Mouse (Mus musculus) lung, postnatal 25 days (tissue): Measurements from ENCODE around the gene B9d2.
"Not testable (repeated sequence)": the region's sequence is repeated elsewhere in the genome, so short reads cannot be mapped to it uniquely, and the experiment has no call there.

Source experiments
- DNase-seq: peaks from one replicate; pipeline ENCODE4 v3.0.0; 2022; ENCODE audit warnings: low spot score

B9d2 gene

DNA sequence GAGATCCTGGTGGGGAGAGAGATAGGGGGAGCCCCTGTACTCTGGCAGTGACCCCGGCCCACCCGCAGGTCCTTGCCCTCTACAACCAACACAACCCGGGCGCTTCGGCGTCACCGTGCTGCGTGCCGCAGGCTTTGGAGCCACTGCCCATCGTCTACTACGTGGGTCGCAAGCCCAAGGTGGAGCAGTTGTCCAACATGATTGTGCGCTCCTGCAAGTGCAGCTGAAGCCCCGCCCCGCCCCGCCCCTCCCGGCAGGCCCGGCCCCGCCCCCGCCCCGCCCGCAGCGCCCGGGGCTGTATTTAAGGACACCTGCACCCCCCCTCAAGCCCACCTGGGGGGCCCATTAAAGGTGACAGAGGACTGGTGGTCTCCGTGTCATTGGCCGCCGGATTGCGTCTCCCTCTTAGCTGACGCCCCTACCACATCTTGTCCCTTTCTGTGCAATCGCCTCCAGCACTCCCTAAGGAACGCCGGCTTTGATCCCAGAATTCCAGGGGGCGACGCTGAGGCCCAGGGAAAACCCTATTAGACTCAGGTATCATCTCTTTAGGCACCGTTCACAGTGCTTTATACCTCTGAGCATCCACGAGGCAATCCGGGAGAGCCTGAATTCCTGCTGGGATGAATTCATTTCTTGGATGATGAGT, 24.3 kb downstream of the B9d2 start:
- DNase-seq = no peak

DNA sequence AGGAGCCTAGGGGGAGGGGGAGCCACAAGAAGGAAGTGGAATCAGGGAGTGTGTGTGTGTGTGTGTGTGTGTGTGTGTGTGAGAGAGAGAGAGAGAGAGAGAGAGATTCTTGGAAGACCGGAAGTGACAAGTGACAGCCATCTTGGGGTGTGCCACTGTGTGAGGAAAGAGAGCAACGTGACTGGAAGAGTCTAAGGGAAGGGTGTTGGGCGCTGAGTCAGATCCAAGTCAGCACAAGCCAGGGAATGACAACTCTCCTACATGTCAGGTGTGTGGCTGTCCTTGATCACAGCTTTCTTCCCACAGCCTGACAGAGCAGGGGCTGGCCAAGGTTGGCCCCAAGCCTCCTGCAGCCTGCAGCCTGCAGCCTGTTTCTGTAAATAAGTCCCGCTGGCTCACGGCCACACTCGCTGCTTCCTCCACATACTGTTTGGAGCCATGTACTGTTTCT, 25.2 kb downstream of the B9d2 start:
- peak; percentile 66 for DNase-seq

DNA sequence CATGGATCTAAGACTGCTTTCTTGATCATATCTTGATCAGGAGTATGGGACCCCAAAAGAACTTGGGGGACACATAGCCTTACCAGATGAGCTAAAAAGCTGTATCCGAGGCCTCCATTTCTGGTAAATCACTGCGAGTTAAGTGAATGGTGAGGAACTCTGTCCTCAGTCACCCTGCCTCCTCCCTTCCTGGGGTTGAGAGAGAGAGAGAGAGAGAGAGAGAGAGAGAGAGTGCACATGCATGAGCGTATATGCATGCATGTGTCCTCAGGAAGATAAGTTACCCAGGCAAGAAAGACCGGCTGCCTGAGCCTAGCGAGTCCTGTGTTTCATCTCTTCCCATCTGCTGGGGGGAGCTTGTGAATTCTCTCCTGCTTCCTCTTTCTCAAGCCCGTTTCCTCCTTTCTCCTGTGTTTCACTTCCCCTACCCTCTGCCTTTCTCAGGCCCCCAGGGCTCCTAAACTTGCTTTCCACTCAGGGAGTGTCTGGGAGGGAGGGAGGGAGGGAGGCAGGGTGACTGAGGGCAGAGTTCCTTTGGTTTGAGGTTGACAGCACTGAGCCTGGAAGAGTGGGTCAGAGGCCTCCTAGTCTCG, 26.1 kb downstream of the B9d2 start:
- peak; percentile 49 for DNase-seq

DNA sequence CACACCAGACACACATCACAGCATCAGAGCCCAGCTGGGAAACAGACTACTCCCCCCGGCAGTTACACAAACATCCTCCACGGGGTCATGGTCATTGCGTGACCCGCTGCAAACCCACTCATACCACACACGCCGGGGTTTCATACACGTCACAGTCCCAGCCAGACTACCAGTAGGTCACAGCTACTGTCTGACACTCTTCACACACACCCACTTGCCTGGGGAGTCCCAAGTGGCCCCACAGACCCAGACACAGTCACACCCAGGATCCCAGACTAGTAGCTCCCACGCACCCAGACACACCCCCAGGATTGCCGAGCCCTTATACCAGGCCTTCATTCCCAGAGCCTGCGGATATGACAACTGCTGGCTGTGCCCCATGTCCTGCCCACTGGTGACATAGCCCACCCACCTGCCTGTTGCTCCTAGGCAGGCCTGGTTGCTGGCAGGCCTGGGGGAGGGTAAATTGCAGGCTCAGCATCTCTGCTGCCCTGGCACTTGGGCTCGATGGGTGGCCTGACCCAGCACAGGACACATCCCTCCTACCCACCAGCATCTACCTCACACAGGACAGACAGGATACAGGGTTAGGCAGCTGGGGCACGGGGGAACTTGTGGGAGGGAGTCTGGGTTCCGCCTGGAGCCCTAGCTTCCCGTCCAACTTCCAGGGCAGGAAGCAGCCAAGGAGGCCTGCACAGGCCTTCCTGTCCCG, 27.2 kb downstream of the B9d2 start:
- peak; percentile 72 for DNase-seq

GRCm38 (mm10) chr7:25709961-25710360, 29.4 kb downstream of the B9d2 start:
- DNase-seq = peak; percentile 43

GRCm38 (mm10) chr7:25710519-25711130, 30.0 kb downstream of the B9d2 start:
- DNase-seq = no peak

DNA sequence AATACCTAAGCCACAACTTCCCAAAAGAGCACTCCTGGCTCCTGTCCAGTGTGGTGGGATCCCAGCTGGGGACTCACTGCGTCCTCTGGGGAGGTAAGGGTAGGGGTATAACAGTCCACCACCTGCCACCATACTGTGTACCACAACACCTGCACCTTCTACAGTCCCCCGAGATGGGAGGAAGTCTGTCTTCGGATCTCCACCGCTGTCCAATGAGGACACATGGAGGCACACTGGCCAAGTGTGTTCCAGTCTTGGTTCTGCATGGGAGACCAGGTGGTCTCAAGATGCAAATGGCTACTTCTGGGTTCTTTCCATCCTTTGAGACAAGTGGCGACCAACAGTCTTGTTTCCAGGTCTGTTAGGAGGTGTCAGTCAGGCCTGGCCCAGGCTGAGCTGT, 30.6 kb downstream of the B9d2 start:
- DNase-seq = no peak

DNA sequence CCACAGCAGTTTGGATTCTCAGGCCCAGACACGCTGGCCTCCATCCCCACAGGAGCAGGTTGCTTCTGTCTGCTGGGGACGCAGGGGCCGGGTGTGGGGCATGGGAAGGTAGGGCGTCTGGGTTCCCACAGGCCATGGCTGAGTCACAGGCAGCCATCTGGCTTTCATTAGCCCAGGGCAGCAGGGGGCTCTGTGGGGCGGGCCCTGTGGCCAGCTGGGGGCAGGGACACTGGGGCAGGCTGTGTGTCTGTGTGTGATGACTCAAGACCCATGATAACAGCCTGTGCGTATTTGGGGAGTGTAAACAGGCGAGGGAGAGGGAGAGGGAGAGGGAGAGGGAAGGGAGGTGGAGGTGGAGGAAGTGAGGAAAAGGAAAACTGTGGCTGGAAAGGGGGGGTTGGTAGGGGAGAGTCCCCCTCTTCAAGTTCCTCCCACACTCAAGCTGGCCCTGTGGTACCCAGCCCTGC, 31.2 kb downstream of the B9d2 start:
- no peak for DNase-seq

DNA sequence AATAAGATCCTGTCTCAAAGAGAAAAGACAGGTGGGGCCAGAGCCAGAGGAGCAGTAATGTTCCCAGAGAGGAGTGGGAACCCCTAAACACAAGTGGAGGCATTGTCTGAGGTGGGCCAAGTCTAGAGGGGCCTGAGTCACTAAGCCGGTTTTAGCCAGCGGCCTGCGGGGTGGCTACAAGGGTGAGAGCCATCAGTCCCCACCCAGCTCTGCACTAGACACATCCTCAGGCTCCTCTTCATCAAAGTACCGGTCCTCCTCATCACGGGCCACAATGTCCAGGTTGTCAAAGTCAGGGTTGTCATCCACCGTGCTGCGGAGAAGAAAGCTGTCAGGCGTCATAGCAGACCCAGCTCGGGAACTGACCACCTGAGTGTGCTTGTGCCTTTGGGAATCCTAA, 32.2 kb downstream of the B9d2 start:
- DNase-seq = no peak

DNA sequence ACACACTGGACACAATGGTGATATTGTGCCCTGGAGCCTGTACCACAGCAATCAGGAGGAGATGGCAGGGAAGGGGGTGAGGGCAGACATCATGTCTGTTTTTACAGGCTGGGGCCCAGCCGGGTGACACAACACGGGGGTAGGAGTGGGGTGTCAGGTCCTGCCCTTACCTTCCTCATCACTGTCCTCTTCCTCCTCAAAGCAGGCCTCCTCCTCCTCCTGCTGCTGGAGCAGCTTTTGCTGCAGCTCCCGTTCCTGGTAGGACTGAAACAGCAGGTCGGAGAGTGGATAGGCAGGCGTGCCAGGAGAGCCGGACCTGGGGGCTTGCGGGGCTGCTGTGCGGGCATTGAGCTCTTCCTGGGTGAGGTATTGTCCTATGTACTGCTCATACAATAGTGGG, 34.0 kb downstream of the B9d2 start:
- no peak for DNase-seq

GRCm38 (mm10) chr7:25715731-25716271, 35.2 kb downstream of the B9d2 start:
- no peak for DNase-seq

GRCm38 (mm10) chr7:25717478-25717877, 36.9 kb downstream of the B9d2 start:
- no peak for DNase-seq

DNA sequence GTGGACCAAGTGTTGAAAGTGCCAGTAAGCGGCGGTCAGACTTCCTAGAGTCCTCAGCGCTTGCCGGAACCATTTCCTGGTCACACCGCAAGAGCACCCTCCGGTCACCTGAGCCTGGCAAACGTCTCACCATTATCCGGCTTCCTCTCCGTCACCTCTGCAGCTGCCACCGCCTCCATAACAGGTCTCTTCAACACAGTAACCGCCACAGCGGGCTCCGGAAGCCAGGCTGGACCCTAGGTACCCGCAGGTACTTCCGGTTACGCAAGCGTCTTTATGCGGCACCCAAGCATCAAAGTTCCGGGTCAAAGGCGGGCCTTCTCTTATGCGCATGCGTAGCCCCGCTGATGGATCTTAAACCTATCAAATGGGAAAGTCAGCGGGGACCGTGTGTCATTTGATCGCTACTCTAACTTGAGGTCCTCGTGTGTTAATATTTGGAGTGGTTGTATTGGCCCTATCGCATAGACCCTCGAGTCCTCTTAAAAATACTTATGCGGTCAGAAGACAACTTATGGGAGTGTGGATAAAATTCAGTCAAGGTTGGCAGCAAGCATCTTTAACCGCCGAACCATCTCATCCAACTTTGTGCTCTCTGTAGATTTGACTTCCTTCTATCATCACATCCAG, 38.3 kb downstream of the B9d2 start, which contains the start of gene Ccdc97:
Ccdc97 (minus strand) TSS at position 301 of the 630 bp plus-strand sequence.
- peak; percentile 95 for DNase-seq

GRCm38 (mm10) chr7:25719761-25720610, 39.4 kb downstream of the B9d2 start:
- DNase-seq = peak; percentile 76

DNA sequence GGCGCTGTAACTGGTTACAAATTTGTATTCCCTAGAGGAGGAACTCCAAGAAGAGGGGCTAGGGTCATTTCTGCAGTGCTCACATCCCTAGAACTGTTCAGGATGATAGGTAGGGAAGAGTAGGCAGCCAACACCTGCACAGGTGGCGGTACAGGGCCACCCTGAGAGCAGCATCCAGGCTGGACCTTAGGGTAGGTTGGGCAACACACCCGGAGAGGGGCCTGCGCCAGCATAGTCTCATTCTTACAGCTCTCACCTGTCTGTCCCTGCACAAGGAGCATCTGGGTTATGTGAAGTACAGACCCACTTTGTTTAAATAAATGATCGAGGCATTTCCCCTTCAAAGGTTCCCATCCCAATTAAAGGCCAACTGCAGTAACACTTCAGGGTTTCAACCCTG, 40.2 kb downstream of the B9d2 start:
- DNase-seq = no peak

DNA sequence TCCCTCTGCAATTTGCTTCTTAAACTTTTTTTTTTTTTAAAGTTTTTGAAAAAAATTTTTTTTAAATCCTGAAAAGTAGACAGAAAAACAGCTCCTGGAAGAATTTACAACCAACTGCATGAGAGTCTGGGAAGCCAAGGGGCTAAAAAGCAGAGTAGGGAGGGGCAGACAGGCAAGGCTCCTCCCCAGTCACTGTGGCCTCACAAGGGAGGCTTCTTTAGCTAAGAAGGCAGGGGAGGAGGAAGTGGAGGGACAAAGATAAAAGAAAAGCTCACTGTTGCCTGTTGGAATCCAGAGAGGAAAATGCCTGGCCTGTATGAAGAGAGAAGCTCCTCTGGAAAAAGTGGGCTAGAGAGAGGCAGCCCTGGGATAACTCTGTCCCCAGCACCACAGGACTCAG, 41.2 kb downstream of the B9d2 start:
- DNase-seq = not testable (repeated sequence)

GRCm38 (mm10) chr7:25725886-25726285, 45.3 kb downstream of the B9d2 start:
- DNase-seq = no peak

DNA sequence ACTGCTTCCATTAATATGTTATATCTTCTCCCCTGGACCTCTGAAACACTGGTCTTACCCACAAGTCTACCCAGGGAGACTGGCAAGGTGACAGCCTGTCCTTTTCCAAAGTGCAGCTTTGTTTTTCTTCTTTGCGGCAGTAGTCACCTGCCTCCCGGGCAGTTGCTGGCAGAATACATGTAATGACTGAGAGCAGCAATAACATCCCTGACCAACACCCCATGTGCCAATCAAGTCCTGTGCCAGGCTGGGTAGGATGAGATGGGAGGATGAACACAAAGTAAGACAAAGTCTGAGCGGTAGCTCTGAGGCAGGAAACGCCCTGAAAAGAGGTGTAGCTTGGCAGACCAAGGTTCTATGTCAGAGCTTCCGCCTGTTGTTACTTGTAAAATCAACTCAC, 47.2 kb downstream of the B9d2 start:
- no peak for DNase-seq

DNA sequence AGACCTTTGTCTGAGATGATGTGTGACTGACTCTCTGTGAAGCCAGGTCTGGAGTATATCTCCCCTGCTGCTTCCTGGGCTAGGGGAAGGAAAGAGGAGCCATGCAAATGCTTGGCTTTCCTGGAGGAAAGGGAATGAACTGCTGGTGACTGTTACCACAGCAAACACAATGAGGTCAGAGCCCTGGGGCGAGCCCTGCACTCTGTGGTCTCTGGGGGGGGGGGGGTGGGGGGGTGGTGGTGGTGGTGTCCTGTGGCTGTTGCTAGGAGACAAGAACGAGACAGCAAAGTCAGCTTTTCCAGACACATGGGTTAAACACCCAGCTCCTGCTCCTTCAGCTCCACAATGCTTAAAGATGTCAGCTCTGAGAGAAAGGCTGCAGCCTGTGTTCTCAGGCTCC, 48.8 kb downstream of the B9d2 start:
- no peak for DNase-seq

DNA sequence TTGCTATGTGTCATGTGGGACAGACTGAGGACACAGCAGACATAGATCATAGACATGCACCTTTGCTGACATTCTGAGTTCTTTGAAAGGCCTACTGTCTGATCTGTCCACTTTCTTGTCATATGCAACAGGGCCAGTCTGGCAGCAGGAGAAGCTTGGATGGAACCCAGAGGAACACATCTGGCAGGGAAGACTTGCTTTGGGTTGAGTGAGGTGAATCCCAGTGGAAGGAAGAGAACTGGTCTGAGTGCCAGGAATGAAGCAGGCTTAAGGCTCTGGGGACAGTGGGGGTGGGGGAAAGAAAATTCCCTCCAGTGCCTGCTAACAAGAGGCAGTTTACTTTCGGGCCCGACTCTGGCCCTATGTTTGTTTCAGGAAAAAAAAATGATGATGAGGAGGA, 49.3 kb downstream of the B9d2 start:
- no peak for DNase-seq
